Mouse (Mus musculus): ENCODE measurements around the gene Tdp2. TPM values are rescaled to one million over a fixed set of nuclear protein-coding genes. Genes with fewer than 3 reads are reported as not detected.

Tdp2 gene
- 12.3 TPM for polyA plus RNA-seq (2014; fragmentation: Illumina TruSeq; extraction: RNeasy Lipid Tissue Mini Kit (QIAGEN cat#74804); ENCODE audit: insufficient read depth, low read depth, low replicate concordance)

DNA sequence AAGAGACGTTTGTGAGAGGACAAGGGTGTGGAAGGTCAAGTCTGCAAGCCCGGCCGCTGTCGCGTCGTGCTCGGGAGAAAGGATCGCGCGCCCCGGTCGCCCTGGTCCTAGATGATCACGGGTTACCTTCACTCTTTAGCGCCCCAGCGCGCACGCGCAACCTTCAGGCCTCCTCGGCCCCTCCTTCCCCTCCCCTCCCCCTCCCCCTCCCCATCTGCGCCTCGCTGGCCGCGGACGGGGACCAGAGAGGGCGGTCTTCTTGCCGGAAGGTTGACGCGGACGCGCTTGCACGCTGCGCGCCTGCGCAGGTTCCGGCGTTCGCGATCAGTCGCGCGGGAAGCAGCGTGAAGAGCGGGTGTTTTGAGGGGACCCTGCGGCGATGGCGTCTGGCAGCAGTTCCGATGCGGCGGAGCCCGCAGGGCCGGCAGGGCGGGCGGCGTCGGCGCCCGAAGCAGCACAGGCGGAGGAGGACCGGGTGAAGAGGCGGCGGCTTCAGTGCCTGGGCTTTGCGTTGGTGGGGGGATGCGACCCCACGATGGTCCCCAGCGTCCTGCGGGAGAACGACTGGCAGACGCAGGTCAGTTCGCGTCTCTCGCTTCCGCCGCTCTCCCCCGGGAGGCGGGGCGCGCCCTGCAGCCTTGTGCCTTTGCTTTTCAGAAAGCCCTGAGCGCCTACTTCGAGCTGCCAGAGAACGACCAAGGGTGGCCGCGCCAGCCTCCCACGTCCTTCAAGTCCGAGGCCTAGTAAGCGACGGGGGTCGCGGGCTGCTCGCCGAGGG, at the start of gene Tdp2, which contains the start of gene Acot13:
Gene Tdp2, plus strand, starts transcription at position 327 of the 778 bp plus-strand sequence.
Gene Acot13, minus strand, starts transcription at position 188 of the 778 bp plus-strand sequence.

DNA sequence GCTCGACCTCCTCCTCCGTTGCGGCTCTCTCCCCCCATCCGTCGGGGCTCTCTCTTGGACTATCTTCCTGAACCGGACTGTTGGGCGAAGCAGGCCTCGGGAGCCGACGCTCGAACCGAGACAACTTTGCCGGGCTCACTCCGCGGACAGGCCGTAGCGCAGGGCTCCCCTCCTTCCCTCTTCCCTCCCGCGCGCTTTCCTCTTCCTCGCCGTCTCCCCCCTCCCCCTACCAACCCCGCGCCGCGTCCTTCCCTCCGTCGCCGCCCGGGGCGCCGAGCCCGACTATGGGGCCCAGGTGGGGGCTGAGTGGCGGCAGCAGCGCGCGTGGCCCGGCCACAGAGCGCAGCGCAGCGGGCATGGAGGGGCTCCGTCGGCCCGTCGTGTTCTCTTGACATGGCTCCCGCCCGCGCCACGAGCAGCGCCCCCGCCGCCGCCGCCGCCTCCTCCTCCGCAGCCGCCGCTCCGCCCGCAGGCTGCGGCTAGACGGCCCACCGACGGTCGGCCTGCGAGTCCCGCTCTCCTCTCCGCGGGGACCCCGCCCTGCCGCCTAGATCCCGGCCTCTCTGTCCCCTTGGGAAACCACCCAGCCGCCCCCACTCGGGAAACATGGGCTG, 30.1 kb upstream of the Tdp2 start, which contains the start of gene BC005537:
Gene BC005537, plus strand, starts transcription at position 350 of the 614 bp plus-strand sequence.

DNA sequence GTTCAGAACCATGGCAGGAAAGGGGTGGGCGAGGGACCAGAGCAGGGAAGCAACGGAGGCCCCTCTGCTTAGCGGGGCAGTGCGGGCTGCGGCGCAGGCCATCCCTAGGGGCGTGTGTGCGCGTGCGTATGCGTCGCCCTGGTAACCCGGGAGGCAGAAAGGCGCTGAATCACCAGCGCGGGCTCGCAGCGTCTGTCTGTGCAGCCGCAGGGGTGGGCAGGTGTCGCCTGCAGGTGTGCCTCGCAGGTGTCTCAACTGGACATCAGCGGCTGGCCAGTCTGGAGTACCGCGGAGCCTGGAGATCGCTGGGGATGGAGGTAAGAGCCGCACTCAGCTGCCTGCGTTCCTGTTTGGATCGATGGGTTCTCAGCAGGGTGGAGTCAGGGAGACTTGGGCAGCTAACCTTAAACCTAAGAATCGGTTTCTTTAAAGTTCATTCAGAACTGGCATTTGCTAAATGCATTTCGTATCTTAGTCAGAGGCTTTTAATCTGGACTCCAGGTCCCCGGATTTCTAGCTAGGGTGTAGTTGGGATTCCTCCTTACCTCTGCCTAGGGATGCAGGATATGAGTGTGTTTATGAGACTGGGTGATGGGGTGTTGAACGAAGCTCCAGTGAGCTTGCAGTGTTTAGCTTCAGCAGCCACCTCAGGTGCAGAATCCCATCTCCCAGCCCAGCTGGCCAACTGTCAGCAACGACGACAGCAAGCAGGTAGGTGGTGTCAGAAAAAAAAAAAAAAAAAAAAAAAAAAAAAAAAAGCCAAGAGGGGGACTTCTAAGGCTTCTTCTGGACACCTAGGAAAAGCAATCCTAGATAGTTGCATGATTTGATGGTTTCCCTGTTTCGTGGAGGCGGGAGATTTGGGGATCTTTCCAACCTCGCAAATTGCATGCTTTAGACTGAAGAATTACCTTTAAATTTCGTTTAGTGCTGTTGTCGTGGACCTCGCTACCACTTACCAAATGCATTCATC, 13.8 kb downstream of the Tdp2 start, which contains the start of gene D130043K22Rik:
Gene D130043K22Rik, plus strand, starts transcription at position 153 of the 973 bp plus-strand sequence.

Other genes with a start within 250 kb of the Tdp2 start
- 8.0 TPM for gene Ripor2, start 249.5 kb upstream of the Tdp2 start, polyA plus RNA-seq (2014; fragmentation: Illumina TruSeq; extraction: RNeasy Lipid Tissue Mini Kit (QIAGEN cat#74804); ENCODE audit: insufficient read depth, low read depth, low replicate concordance)
- not detected for gene Armh2, start 90.4 kb upstream of the Tdp2 start, polyA plus RNA-seq (2014; fragmentation: Illumina TruSeq; extraction: RNeasy Lipid Tissue Mini Kit (QIAGEN cat#74804); ENCODE audit: insufficient read depth, low read depth, low replicate concordance)
- 18.6 TPM for gene Gmnn, start 69.8 kb upstream of the Tdp2 start, polyA plus RNA-seq (2014; fragmentation: Illumina TruSeq; extraction: RNeasy Lipid Tissue Mini Kit (QIAGEN cat#74804); ENCODE audit: insufficient read depth, low read depth, low replicate concordance)
- 70.4 TPM for gene BC005537, start 30.0 kb upstream of the Tdp2 start, polyA plus RNA-seq (2014; fragmentation: Illumina TruSeq; extraction: RNeasy Lipid Tissue Mini Kit (QIAGEN cat#74804); ENCODE audit: insufficient read depth, low read depth, low replicate concordance)
- gene Acot13, start 139 bp upstream of the Tdp2 start, polyA plus RNA-seq (2014; fragmentation: Illumina TruSeq; extraction: RNeasy Lipid Tissue Mini Kit (QIAGEN cat#74804); ENCODE audit: insufficient read depth, low read depth, low replicate concordance) = 97.3 TPM
- 0.21 TPM for gene D130043K22Rik, start 13.5 kb downstream of the Tdp2 start, polyA plus RNA-seq (2014; fragmentation: Illumina TruSeq; extraction: RNeasy Lipid Tissue Mini Kit (QIAGEN cat#74804); ENCODE audit: insufficient read depth, low read depth, low replicate concordance)
- 2.2 TPM for gene Aldh5a1, start 106.0 kb downstream of the Tdp2 start, polyA plus RNA-seq (2014; fragmentation: Illumina TruSeq; extraction: RNeasy Lipid Tissue Mini Kit (QIAGEN cat#74804); ENCODE audit: insufficient read depth, low read depth, low replicate concordance)
- 1.7 TPM for gene Gpld1, start 111.5 kb downstream of the Tdp2 start, polyA plus RNA-seq (2014; fragmentation: Illumina TruSeq; extraction: RNeasy Lipid Tissue Mini Kit (QIAGEN cat#74804); ENCODE audit: insufficient read depth, low read depth, low replicate concordance)
- gene Mrs2, start 188.7 kb downstream of the Tdp2 start, polyA plus RNA-seq (2014; fragmentation: Illumina TruSeq; extraction: RNeasy Lipid Tissue Mini Kit (QIAGEN cat#74804); ENCODE audit: insufficient read depth, low read depth, low replicate concordance) = 7.7 TPM
- 2.3 TPM for gene Dcdc2a, start 224.3 kb downstream of the Tdp2 start, polyA plus RNA-seq (2014; fragmentation: Illumina TruSeq; extraction: RNeasy Lipid Tissue Mini Kit (QIAGEN cat#74804); ENCODE audit: insufficient read depth, low read depth, low replicate concordance)